Mouse (Mus musculus): ENCODE results near the gene Faap20.

GRCm38 (mm10) chr4:155209079-155209478 lies 40.5 kb upstream of the Faap20 start:
- no peak for TF ChIP-seq CTCF (IDR thresholded peaks at IDR 0.05; ENCODE audit: borderline replicate concordance, insufficient read depth, low read length)
- TF ChIP-seq POLR2A (IDR thresholded peaks at IDR 0.05; ENCODE audit: low read depth, low read length): no peak
